Mouse (Mus musculus): ENCODE data around the gene Egr2. TPM values are rescaled to one million over a fixed set of nuclear protein-coding genes. Genes with fewer than 3 reads are reported as not detected.

Gene Egr2
- 10 to 100 TPM; 68.5 to 69.3 (median 68.8) TPM for polyA plus RNA-seq (2017; shearing (Covaris generic))

- no peak for ATAC-seq
These were observed at the start of gene Egr2 for GRCm38 (mm10) chr10:67535256-67535655. Gene Egr2 (plus strand): TSS chr10:67535475.

- peak; percentile 48 for ATAC-seq
These were observed 47.8 kb upstream of the Egr2 start for GRCm38 (mm10) chr10:67487496-67487895.

GRCm38 (mm10) chr10:67489836-67490235 is 45.4 kb upstream of the Egr2 start:
- no peak for ATAC-seq

- no peak for ATAC-seq
These were observed 44.6 kb upstream of the Egr2 start for GRCm38 (mm10) chr10:67490632-67491031.

- ATAC-seq, result no peak
These were observed 43.1 kb upstream of the Egr2 start for GRCm38 (mm10) chr10:67492161-67492571.

GRCm38 (mm10) chr10:67493556-67493955 is 41.7 kb upstream of the Egr2 start:
- peak; percentile 34 for ATAC-seq

- peak; percentile 74 for ATAC-seq
These were observed 38.0 kb upstream of the Egr2 start for GRCm38 (mm10) chr10:67497144-67497892.

- peak; percentile 5 for ATAC-seq
These were observed 37.3 kb upstream of the Egr2 start for GRCm38 (mm10) chr10:67497951-67498350.

GRCm38 (mm10) chr10:67503320-67503995 is 31.8 kb upstream of the Egr2 start:
- ATAC-seq, result peak; percentile 89

- ATAC-seq, result peak; percentile 13
These were observed 31.2 kb upstream of the Egr2 start for GRCm38 (mm10) chr10:67504046-67504445.

- peak; percentile 36 for ATAC-seq
These were observed 30.0 kb upstream of the Egr2 start for GRCm38 (mm10) chr10:67505248-67505647.

- ATAC-seq, result peak; percentile 67
These were observed 23.1 kb upstream of the Egr2 start for GRCm38 (mm10) chr10:67512211-67512610.

- no peak for ATAC-seq
These were observed 22.4 kb upstream of the Egr2 start for GRCm38 (mm10) chr10:67512871-67513270.

GRCm38 (mm10) chr10:67518733-67519132 is 16.5 kb upstream of the Egr2 start:
- ATAC-seq, result no peak

- ATAC-seq, result no peak
These were observed 11.1 kb upstream of the Egr2 start for GRCm38 (mm10) chr10:67524130-67524529.

GRCm38 (mm10) chr10:67524694-67525093 is 10.6 kb upstream of the Egr2 start:
- no peak for ATAC-seq

- no peak for ATAC-seq
These were observed 8.8 kb upstream of the Egr2 start for GRCm38 (mm10) chr10:67526435-67526834.

GRCm38 (mm10) chr10:67529769-67530168 is 5.5 kb upstream of the Egr2 start:
- ATAC-seq, result no peak

- ATAC-seq, result no peak
These were observed 697 bp downstream of the Egr2 start for GRCm38 (mm10) chr10:67535972-67536371.

GRCm38 (mm10) chr10:67536621-67537141 is 1.4 kb downstream of the Egr2 start:
- ATAC-seq, result peak; percentile 3

GRCm38 (mm10) chr10:67537151-67537994 is 2.1 kb downstream of the Egr2 start:
- ATAC-seq, result peak; percentile 83

- ATAC-seq, result no peak
These were observed 2.8 kb downstream of the Egr2 start for GRCm38 (mm10) chr10:67538106-67538505.

All from inflammation-experienced regulatory T-cells, adult 6 months (primary cell).